Mouse (Mus musculus): ENCODE results near the gene Otos.

DNA sequence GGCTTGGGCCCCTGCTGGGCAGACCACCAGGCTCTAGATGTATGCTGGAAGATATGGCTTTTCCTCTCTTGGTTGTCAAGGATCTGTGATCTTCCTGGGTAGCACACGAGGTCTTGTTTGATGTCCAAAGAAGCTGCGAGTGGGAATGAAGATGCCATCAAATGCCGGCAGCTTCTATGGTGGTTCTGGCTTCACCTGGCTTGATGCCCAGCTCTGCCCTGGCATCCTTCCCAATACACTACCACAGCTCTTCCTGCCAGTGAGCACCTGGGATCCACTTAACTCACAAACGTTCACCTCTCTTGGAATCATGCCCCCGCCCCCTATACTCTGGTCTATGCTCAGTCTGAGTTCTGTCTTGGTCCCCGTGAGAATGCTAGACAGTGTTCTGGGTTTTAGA is 18.5 kb upstream of the Otos start:
- TF ChIP-seq CTCF (conservative IDR thresholded peaks at IDR 0.05; ENCODE audit: low read length): no peak
- TF ChIP-seq NANOG (IDR thresholded peaks at IDR 0.05; ENCODE audit: borderline replicate concordance, low read length): no peak
- TF ChIP-seq POU5F1 (IDR thresholded peaks at IDR 0.05; ENCODE audit: borderline replicate concordance, low read length): no peak

All from E14TG2a.4 (cell line).